9 mouse cellular contexts compared by ENCODE assay signal in the genomic region with DNA sequence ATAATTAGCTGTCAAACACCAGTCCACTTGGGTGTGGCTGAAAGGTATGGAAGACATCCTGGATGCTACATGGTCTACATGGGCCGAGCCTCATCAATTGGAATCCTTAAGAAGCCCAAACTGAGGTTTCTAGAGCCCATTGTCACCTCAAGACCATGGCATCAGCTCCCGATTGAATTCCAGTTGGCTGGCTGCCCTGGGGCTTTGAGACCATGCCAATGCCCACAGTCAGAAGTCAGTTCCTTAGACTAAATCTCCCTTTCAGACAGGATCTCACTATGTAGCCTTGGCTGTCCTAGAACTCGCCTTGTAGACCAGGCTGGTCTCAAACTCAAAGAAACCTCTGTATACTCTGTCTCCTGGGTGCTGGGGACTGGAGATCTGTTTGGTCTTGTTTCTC.
"Had no signal": no experiment of that assay in that cellular context is flagged by ENCODE, and none has a peak within 500 bp of the region (broad histone marks: within the 10 kb centered on the region; RNA-seq: fewer than 3 reads in every experiment).

No protein-coding gene starts in this region.

- H3K27me3 ChIP-seq: liver, embryonic 13.5 days; lung, embryonic 15.5 days; stomach, embryonic 15.5 days had no signal

- H3K4me2 ChIP-seq: liver, embryonic 13.5 days; lung, embryonic 15.5 days; midbrain, embryonic 11.5 days; stomach, embryonic 15.5 days had no signal

- H3K36me3 ChIP-seq: liver, embryonic 13.5 days; lung, embryonic 15.5 days; stomach, embryonic 15.5 days had no signal

- DNase-seq: kidney, postnatal 14 days; liver, embryonic 13.5 days; lung, postnatal 4 days; midbrain, embryonic 14.5 days; spleen, adult 18-20 months; thymus, postnatal 25 days had no signal

- H3K9ac ChIP-seq: liver, embryonic 13.5 days; lung, embryonic 15.5 days; stomach, embryonic 15.5 days had no signal

- H3K4me1 ChIP-seq: liver, embryonic 13.5 days; stomach, embryonic 15.5 days had no signal

- H3K27ac ChIP-seq: liver, embryonic 13.5 days; lung, embryonic 15.5 days; stomach, embryonic 15.5 days had no signal

- H3K9me3 ChIP-seq: liver, embryonic 13.5 days; lung, embryonic 15.5 days; stomach, embryonic 15.5 days had no signal

- H3K4me3 ChIP-seq: liver, embryonic 13.5 days; lung, embryonic 15.5 days; stomach, embryonic 15.5 days had no signal
